Mouse (Mus musculus): ENCODE measurements around the gene Cldn7. TPM values are rescaled to one million over a fixed set of nuclear protein-coding genes. Genes with fewer than 3 reads are reported as not detected.
A peak's percentile ranks its signal among the peaks of the same experiment; 100 is the strongest.

The Cldn7 gene
- polyA plus RNA-seq, 1 experiment from 2014 or later = 461 TPM

GRCm38 (mm10) chr11:69945997-69946891 lies 18.3 kb upstream of the Cldn7 start:
- ATAC-seq (replicated peaks; ENCODE audit: low FRiP score, low TSS enrichment, low read depth) (no peak), DNase-seq (ENCODE audit: low spot score) (no peak)
- Histone ChIP-seq H3K9me3 (ENCODE audit: control insufficient read depth, low read length) (no peaks in the 10 kb centered on the region), H3K4me1 (replicated peaks; ENCODE audit: control insufficient read depth, insufficient read depth, low read length) (peaks cover 11% of the 10 kb centered on the region), H3K4me3 (ENCODE audit: low read depth, low read length) (peak overlapping the region; percentile 48; the same call in 1 of the 2 replicates), H3K9ac (ENCODE audit: low read length) (peak overlapping the region; percentile 44; the same call in 1 of the 2 replicates), H3K27me3 (replicated peaks; ENCODE audit: control insufficient read depth, insufficient read depth, low read length) (no peaks in the 10 kb centered on the region), H3K36me3 (ENCODE audit: control insufficient read depth, insufficient read depth, low read length) (peaks cover 21% of the 10 kb centered on the region), H3K27ac (ENCODE audit: low read depth) (peak overlapping the region; percentile 81), H3K4me2 (ENCODE audit: low read length) (peak overlapping the region; percentile 72)
- WGBS = 88% methylated on average over 18 of the region's 18 CpGs

GRCm38 (mm10) chr11:69947337-69948065 lies 17.1 kb upstream of the Cldn7 start:
- Histone ChIP-seq H3K4me2 (ENCODE audit: low read length) (peak overlapping the region; percentile 72), H3K9ac (ENCODE audit: low read length) (peak overlapping the region; percentile 44), H3K9me3 (ENCODE audit: control insufficient read depth, low read length) (no peaks in the 10 kb centered on the region), H3K36me3 (ENCODE audit: control insufficient read depth, insufficient read depth, low read length) (peaks cover 21% of the 10 kb centered on the region), H3K4me3 (ENCODE audit: low read depth, low read length) (peak overlapping the region; percentile 48), H3K27me3 (replicated peaks; ENCODE audit: control insufficient read depth, insufficient read depth, low read length) (no peaks in the 10 kb centered on the region), H3K27ac (ENCODE audit: low read depth) (peak overlapping the region; percentile 81), H3K4me1 (replicated peaks; ENCODE audit: control insufficient read depth, insufficient read depth, low read length) (peaks cover 11% of the 10 kb centered on the region)
- ATAC-seq (replicated peaks; ENCODE audit: low FRiP score, low TSS enrichment, low read depth) (peak; percentile 44; the same call in 1 of the 2 replicates), DNase-seq (ENCODE audit: low spot score) (peak; percentile 79)
- 1% methylated on average over 29 of the region's 29 CpGs for WGBS

GRCm38 (mm10) chr11:69948066-69948762 lies 16.4 kb upstream of the Cldn7 start, which contains the start of gene Slc2a4:
Gene Slc2a4, minus strand, starts transcription at chr11:69948188.
- no peaks in the 10 kb centered on the region for H3K27me3 ChIP-seq (replicated peaks; ENCODE audit: control insufficient read depth, insufficient read depth, low read length)
- under 1% methylated on average over 34 of the region's 34 CpGs for WGBS
- peak within 1 kb of the TSS; percentile 72 for H3K4me2 ChIP-seq (ENCODE audit: low read length)
- H3K36me3 ChIP-seq (ENCODE audit: control insufficient read depth, insufficient read depth, low read length) = peaks cover 17% of the 10 kb centered on the region; the same call in 1 of the 2 replicates
- peak within 1 kb of the TSS; percentile 48 for H3K4me3 ChIP-seq (ENCODE audit: low read depth, low read length)
- no peaks in the 10 kb centered on the region for H3K9me3 ChIP-seq (ENCODE audit: control insufficient read depth, low read length)
- H3K4me1 ChIP-seq (replicated peaks; ENCODE audit: control insufficient read depth, insufficient read depth, low read length) = peaks cover 11% of the 10 kb centered on the region
- H3K9ac ChIP-seq (ENCODE audit: low read length) = peak within 1 kb of the TSS; percentile 66
- DNase-seq (ENCODE audit: low spot score) (peak; percentile 97), ATAC-seq (replicated peaks; ENCODE audit: low FRiP score, low TSS enrichment, low read depth) (peak; percentile 92)
- H3K27ac ChIP-seq (ENCODE audit: low read depth) = peak within 1 kb of the TSS; percentile 84

GRCm38 (mm10) chr11:69948763-69949150 lies 15.8 kb upstream of the Cldn7 start:
- Histone ChIP-seq H3K27ac (ENCODE audit: low read depth) (peak overlapping the region; percentile 84), H3K9me3 (ENCODE audit: control insufficient read depth, low read length) (no peaks in the 10 kb centered on the region), H3K36me3 (ENCODE audit: control insufficient read depth, insufficient read depth, low read length) (peaks cover 16% of the 10 kb centered on the region; the same call in 1 of the 2 replicates), H3K9ac (ENCODE audit: low read length) (peak overlapping the region; percentile 66), H3K4me1 (replicated peaks; ENCODE audit: control insufficient read depth, insufficient read depth, low read length) (peaks cover 11% of the 10 kb centered on the region), H3K27me3 (replicated peaks; ENCODE audit: control insufficient read depth, insufficient read depth, low read length) (no peaks in the 10 kb centered on the region), H3K4me2 (ENCODE audit: low read length) (peak overlapping the region; percentile 72), H3K4me3 (ENCODE audit: low read depth, low read length) (peak overlapping the region; percentile 48)
- ATAC-seq (replicated peaks; ENCODE audit: low FRiP score, low TSS enrichment, low read depth) (peak; percentile 44), DNase-seq (ENCODE audit: low spot score) (peak; percentile 97)
- WGBS = 0% methylated on average over 14 of the region's 14 CpGs

- Histone ChIP-seq H3K27me3 (replicated peaks; ENCODE audit: control insufficient read depth, insufficient read depth, low read length) (no peaks in the 10 kb centered on the region), H3K4me1 (replicated peaks; ENCODE audit: control insufficient read depth, insufficient read depth, low read length) (peaks cover 11% of the 10 kb centered on the region), H3K27ac (ENCODE audit: low read depth) (no peak overlapping the region), H3K9ac (ENCODE audit: low read length) (no peak overlapping the region), H3K4me3 (ENCODE audit: low read depth, low read length) (no peak overlapping the region), H3K9me3 (ENCODE audit: control insufficient read depth, low read length) (no peaks in the 10 kb centered on the region; the same call in 1 of the 2 replicates), H3K4me2 (ENCODE audit: low read length) (no peak overlapping the region), H3K36me3 (ENCODE audit: control insufficient read depth, insufficient read depth, low read length) (no peaks in the 10 kb centered on the region)
- ATAC-seq (replicated peaks; ENCODE audit: low FRiP score, low TSS enrichment, low read depth) (no peak), DNase-seq (ENCODE audit: low spot score) (no peak)
- 40% methylated on average over 4 of the region's 4 CpGs for WGBS
Measured at GRCm38 (mm10) chr11:69950807-69951459, 13.6 kb upstream of the Cldn7 start.

- H3K36me3 ChIP-seq (ENCODE audit: control insufficient read depth, insufficient read depth, low read length) = no peaks in the 10 kb centered on the region
- H3K4me1 ChIP-seq (replicated peaks; ENCODE audit: control insufficient read depth, insufficient read depth, low read length) = no peaks in the 10 kb centered on the region
- 70% methylated on average over 1 of the region's 1 CpGs for WGBS
- H3K4me2 ChIP-seq (ENCODE audit: low read length) = no peak overlapping the region
- no peaks in the 10 kb centered on the region for H3K27me3 ChIP-seq (replicated peaks; ENCODE audit: control insufficient read depth, insufficient read depth, low read length)
- H3K9me3 ChIP-seq (ENCODE audit: control insufficient read depth, low read length) = no peaks in the 10 kb centered on the region; the same call in 1 of the 2 replicates
- H3K9ac ChIP-seq (ENCODE audit: low read length) = no peak overlapping the region
- DNase-seq (ENCODE audit: low spot score) = no peak
- no peak for ATAC-seq (replicated peaks; ENCODE audit: low FRiP score, low TSS enrichment, low read depth)
- no peak overlapping the region for H3K27ac ChIP-seq (ENCODE audit: low read depth)
- H3K4me3 ChIP-seq (ENCODE audit: low read depth, low read length) = no peak overlapping the region
Measured at GRCm38 (mm10) chr11:69952274-69952673, 12.3 kb upstream of the Cldn7 start.

GRCm38 (mm10) chr11:69953267-69953915 lies 11.2 kb upstream of the Cldn7 start:
- Histone ChIP-seq H3K27me3 (replicated peaks; ENCODE audit: control insufficient read depth, insufficient read depth, low read length) (no peaks in the 10 kb centered on the region), H3K4me1 (replicated peaks; ENCODE audit: control insufficient read depth, insufficient read depth, low read length) (no peaks in the 10 kb centered on the region), H3K9ac (ENCODE audit: low read length) (no peak overlapping the region), H3K36me3 (ENCODE audit: control insufficient read depth, insufficient read depth, low read length) (no peaks in the 10 kb centered on the region), H3K4me2 (ENCODE audit: low read length) (no peak overlapping the region), H3K27ac (ENCODE audit: low read depth) (no peak overlapping the region; the same call in 1 of the 2 replicates), H3K9me3 (ENCODE audit: control insufficient read depth, low read length) (no peaks in the 10 kb centered on the region; the same call in 1 of the 2 replicates), H3K4me3 (ENCODE audit: low read depth, low read length) (no peak overlapping the region)
- DNase-seq (ENCODE audit: low spot score) (no peak), ATAC-seq (replicated peaks; ENCODE audit: low FRiP score, low TSS enrichment, low read depth) (peak; percentile 38; the same call in 1 of the 2 replicates)
- 49% methylated on average over 11 of the region's 11 CpGs for WGBS
